Mouse (Mus musculus): ENCODE data around the gene Slc9a9.

Slc9a9 gene

GRCm38 (mm10) chr9:95088221-95088620 is 418.5 kb downstream of the Slc9a9 start:
- DNase-seq = no peak

- DNase-seq = no peak
Observed at GRCm38 (mm10) chr9:95089050-95089449, 419.3 kb downstream of the Slc9a9 start.

- DNase-seq = no peak
Observed at GRCm38 (mm10) chr9:95096486-95096885, 426.8 kb downstream of the Slc9a9 start.

GRCm38 (mm10) chr9:95105768-95106167 is 436.1 kb downstream of the Slc9a9 start:
- DNase-seq = no peak

- DNase-seq = no peak
Observed at GRCm38 (mm10) chr9:95109799-95110198, 440.1 kb downstream of the Slc9a9 start.

- no peak for DNase-seq
Observed at GRCm38 (mm10) chr9:95110768-95111167, 441.1 kb downstream of the Slc9a9 start.

GRCm38 (mm10) chr9:95111732-95112131 is 442.0 kb downstream of the Slc9a9 start:
- no peak for DNase-seq

GRCm38 (mm10) chr9:95113157-95114135 is 443.7 kb downstream of the Slc9a9 start:
- peak; percentile 11 to 23 for DNase-seq

GRCm38 (mm10) chr9:95120062-95120461 is 450.4 kb downstream of the Slc9a9 start:
- DNase-seq = no peak

GRCm38 (mm10) chr9:95121151-95121835 is 451.6 kb downstream of the Slc9a9 start:
- DNase-seq = no peak

GRCm38 (mm10) chr9:95125683-95126082 is 456.0 kb downstream of the Slc9a9 start:
- DNase-seq = no peak

GRCm38 (mm10) chr9:95127774-95128173 is 458.1 kb downstream of the Slc9a9 start:
- no peak for DNase-seq

- DNase-seq = no peak
Observed at GRCm38 (mm10) chr9:95149206-95149729, 479.6 kb downstream of the Slc9a9 start.

- DNase-seq = no peak
Observed at GRCm38 (mm10) chr9:95150096-95150495, 480.4 kb downstream of the Slc9a9 start.

GRCm38 (mm10) chr9:95150597-95150996 is 480.9 kb downstream of the Slc9a9 start:
- no peak for DNase-seq

GRCm38 (mm10) chr9:95150998-95151397 is 481.3 kb downstream of the Slc9a9 start:
- DNase-seq = no peak

- DNase-seq = no peak
Observed at GRCm38 (mm10) chr9:95151746-95152145, 482.0 kb downstream of the Slc9a9 start.

GRCm38 (mm10) chr9:95153966-95154365 is 484.3 kb downstream of the Slc9a9 start:
- DNase-seq = no peak

GRCm38 (mm10) chr9:95157948-95158347 is 488.2 kb downstream of the Slc9a9 start:
- no peak for DNase-seq

GRCm38 (mm10) chr9:95158916-95159315 is 489.2 kb downstream of the Slc9a9 start:
- DNase-seq = no peak

- peak in 1 of 2 experiments; percentile 8 for DNase-seq
Observed at GRCm38 (mm10) chr9:95160575-95161300, 491.0 kb downstream of the Slc9a9 start.

GRCm38 (mm10) chr9:95161699-95162098 is 492.0 kb downstream of the Slc9a9 start:
- no peak for DNase-seq

GRCm38 (mm10) chr9:95166224-95166623 is 496.5 kb downstream of the Slc9a9 start:
- no peak for DNase-seq

Data from cerebellum, postnatal 36 days (tissue).